Mouse (Mus musculus) heart, postnatal 0 days (tissue): ENCODE results near the gene Dctpp1. TPM values are rescaled to one million over a fixed set of nuclear protein-coding genes. Genes with fewer than 3 reads are reported as not detected.
A peak's percentile ranks its signal among the peaks of the same experiment; 100 is the strongest.

Source experiments
- ATAC-seq: fragments of 200-750 bp; cut with Nextera tagmentation; 2 replicates; pipeline ENCODE4 v1.8.0; 2017; ENCODE audit warnings: low read depth, moderate number of reproducible peaks, moderate library complexity; ENCODE audit not compliant: insufficient read depth
- DNase-seq: peaks from one replicate; pipeline ENCODE4 v3.0.0-alpha.2; 2016; ENCODE audit warnings: low spot score
- H3K27ac ChIP-seq: fragments of 300-500 bp; sonication (generic); 2 replicates; pipeline ENCODE4 v1.5.1; 2014; ENCODE audit warnings: low read depth, mild to moderate bottlenecking
- H3K27me3 ChIP-seq: fragments of 300-500 bp; sonication (generic); 2 replicates; pipeline ENCODE4 v1.6.1; 2014; ENCODE audit warnings: low read length, mixed read lengths; ENCODE audit not compliant: control insufficient read depth, insufficient read depth
- H3K36me3 ChIP-seq: fragments of 300-500 bp; sonication (generic); replicated peaks from 2 replicates; pipeline ENCODE4 v1.6.1; 2014; ENCODE audit warnings: low read length, mixed read lengths; ENCODE audit not compliant: control insufficient read depth, insufficient read depth
- H3K4me1 ChIP-seq: fragments of 300-500 bp; sonication (generic); 2 replicates; pipeline ENCODE4 v1.6.1; 2014; ENCODE audit warnings: antibody characterized with exemption; ENCODE audit not compliant: control insufficient read depth, insufficient read depth
- H3K4me2 ChIP-seq: fragments of 300-500 bp; sonication (generic); 2 replicates; pipeline ENCODE4 v1.6.1; 2014; ENCODE audit warnings: low read depth, mild to moderate bottlenecking, low read length, moderate library complexity
- H3K4me3 ChIP-seq: fragments of 300-500 bp; sonication (generic); 2 replicates; pipeline ENCODE4 v1.5.1; 2014; ENCODE audit warnings: low read depth, low read length
- H3K9ac ChIP-seq: fragments of 300-500 bp; sonication (generic); replicated peaks from 2 replicates; pipeline ENCODE4 v1.6.1; 2014; ENCODE audit warnings: low read depth, low read length, mixed read lengths
- H3K9me3 ChIP-seq: fragments of 300-500 bp; sonication (generic); replicated peaks from 2 replicates; pipeline ENCODE4 v1.6.1; 2016; ENCODE audit warnings: low read length; ENCODE audit not compliant: control insufficient read depth
- CTCF ChIP-seq: IDR thresholded peaks from 2 replicates; pipeline ENCODE4 v1.5.1; 2016; ENCODE audit warnings: antibody characterized with exemption, control low read depth, low read depth
- EP300 ChIP-seq: IDR thresholded peaks from 2 replicates; pipeline ENCODE4 v1.6.1; 2016; ENCODE audit warnings: antibody characterized with exemption, low read depth
- WGBS: fragments of 180-500 bp; shearing (Covaris S2); extraction: QIAGEN DNeasy Blood & Tissue Kit; methylation state at CpG from one replicate; pipeline ENCODE4 v1.1.7; 2014; 5-methylcytosine and 5-hydroxymethylcytosine counted together
- polyA plus RNA-seq: library from polyadenylated mRNA; unstranded; fragments of >200 nt; fragmentation: Nextera tagmentation; extraction: Ambion mirVana; gene quantifications from 2 replicates; pipeline ENCODE4 v1.2.1, GENCODE M21; 2015
- total RNA-seq: library from RNA; depleted of rRNA; stranded (reverse); fragments of >200 nt; gene quantifications from 2 replicates; pipeline ENCODE4 v1.2.3, GENCODE M21; 2014; ENCODE audit warnings: low replicate concordance

Gene Dctpp1
- total and polyA plus RNA-seq, 2 experiments from 2014 or later: 97.1 to 152 TPM

DNA sequence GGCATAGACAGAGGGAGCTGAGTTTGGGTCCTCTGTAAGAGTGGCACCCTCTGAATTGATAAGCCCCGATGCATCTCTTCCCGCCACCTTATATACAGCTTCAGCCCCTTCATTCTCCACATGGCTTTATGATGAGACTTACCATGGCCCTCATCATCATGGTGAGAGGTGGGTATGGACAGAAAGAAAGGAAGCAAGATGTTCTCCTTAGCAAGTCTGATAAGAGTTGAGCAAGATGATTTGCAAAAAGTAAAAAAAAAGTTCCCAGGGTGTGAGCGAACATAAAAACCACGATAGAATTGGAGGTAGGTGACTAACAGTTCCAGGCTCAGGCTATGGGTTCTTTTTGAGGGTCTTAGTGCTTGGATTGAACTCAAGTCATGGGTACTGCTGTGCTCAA lies 41.8 kb downstream of the Dctpp1 start:
- no peak overlapping the region for H3K4me2 ChIP-seq
- H3K36me3 ChIP-seq: no peaks in the 10 kb centered on the region
- ATAC-seq (no peak), DNase-seq (no peak)
- no peaks in the 10 kb centered on the region for H3K27me3 ChIP-seq
- TF ChIP-seq EP300 (no peak), CTCF (no peak)
- no peak overlapping the region for H3K9ac ChIP-seq
- 93% methylated on average over 4 of the region's 4 CpGs for WGBS
- peak overlapping the region; percentile 54; the same call in 1 of the 2 replicates for H3K27ac ChIP-seq
- H3K9me3 ChIP-seq: no peaks in the 10 kb centered on the region
- peaks cover 23% of the 10 kb centered on the region for H3K4me1 ChIP-seq
- H3K4me3 ChIP-seq: no peak overlapping the region

DNA sequence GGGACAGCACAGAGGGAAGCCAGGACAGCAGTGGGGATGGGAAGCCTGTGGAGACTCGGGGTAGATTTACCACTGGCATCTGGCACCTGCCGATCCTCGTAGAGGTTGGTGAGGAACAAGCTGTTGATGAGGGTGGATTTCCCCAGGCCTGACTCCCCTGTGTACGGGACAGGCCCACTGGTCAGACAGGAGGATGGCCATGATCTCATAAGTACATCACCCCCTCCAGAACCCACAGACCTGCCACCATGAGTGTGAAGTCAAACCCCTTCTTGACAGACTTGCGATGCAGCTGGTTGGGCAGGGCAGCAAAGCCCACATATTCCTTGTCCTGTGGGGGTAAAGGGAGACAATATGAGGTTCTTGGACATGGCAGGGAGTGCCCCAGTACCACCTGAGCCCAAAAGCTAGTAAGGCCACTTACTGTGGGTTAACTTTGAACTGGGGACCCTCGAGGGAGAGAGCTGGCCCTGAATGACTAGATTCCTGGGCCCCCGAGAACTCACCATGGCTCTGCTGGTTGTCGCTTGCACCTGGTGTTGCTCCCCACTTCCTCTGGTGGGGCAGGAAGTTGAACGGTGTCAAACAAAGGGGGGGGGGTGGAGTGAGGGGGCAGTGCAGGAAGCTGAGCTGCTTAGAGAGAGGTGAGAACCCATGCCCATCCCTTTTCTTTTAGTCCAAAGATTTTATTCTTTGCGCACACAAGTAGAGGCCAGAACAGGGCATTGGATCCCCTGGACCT lies 42.4 kb downstream of the Dctpp1 start:
- H3K4me3 ChIP-seq: peak overlapping the region; percentile 10; the same call in 1 of the 2 replicates
- ATAC-seq (no peak), DNase-seq (no peak)
- no peak for TF ChIP-seq EP300
- TF ChIP-seq CTCF: no peak
- H3K36me3 ChIP-seq: no peaks in the 10 kb centered on the region
- 49% methylated on average over 10 of the region's 10 CpGs for WGBS
- peaks cover 23% of the 10 kb centered on the region for H3K4me1 ChIP-seq
- H3K27ac ChIP-seq: peak overlapping the region; percentile 54
- no peaks in the 10 kb centered on the region for H3K27me3 ChIP-seq
- H3K9me3 ChIP-seq: no peaks in the 10 kb centered on the region
- H3K4me2 ChIP-seq: peak overlapping the region; percentile 5; the same call in 1 of the 2 replicates
- H3K9ac ChIP-seq: no peak overlapping the region; the same call in 1 of the 2 replicates

DNA sequence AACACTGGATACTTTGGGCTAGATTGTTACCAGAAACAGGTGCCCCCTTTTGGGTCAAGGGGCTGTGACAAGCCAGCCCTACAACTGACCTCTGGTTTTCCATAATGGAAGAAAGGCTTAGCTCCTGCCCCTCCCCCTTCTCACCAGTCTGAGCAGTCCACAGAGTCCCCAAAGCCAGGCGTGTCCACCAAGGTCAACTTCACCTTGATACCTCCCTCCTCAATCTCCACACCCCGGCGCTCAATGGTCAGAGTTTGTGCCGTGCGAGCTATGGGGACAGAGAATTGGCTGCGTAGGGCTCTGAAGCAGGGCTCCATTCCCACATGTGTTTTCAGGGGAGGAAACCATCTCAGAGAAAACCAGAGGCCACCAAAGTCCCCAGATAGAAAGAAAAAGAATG lies 43.0 kb downstream of the Dctpp1 start:
- WGBS: 35% methylated on average over 6 of the region's 6 CpGs
- H3K4me3 ChIP-seq: peak overlapping the region; percentile 10; the same call in 1 of the 2 replicates

GRCm38 (mm10) chr7:127216307-127216706 lies 44.2 kb downstream of the Dctpp1 start:
- Histone ChIP-seq H3K4me1 (peaks cover 23% of the 10 kb centered on the region), H3K9ac (no peak overlapping the region), H3K9me3 (no peaks in the 10 kb centered on the region), H3K4me2 (no peak overlapping the region; the same call in 1 of the 2 replicates), H3K27me3 (no peaks in the 10 kb centered on the region), H3K36me3 (no peaks in the 10 kb centered on the region), H3K27ac (no peak overlapping the region), H3K4me3 (no peak overlapping the region)
- WGBS: 86% methylated on average over 5 of the region's 5 CpGs
- TF ChIP-seq EP300: no peak
- TF ChIP-seq CTCF: no peak
- ATAC-seq: no peak
- DNase-seq: no peak

More for the DNA sequence above, 43.0 kb downstream of the Dctpp1 start:
- Histone ChIP-seq H3K36me3 (no peaks in the 10 kb centered on the region), H3K4me1 (peaks cover 23% of the 10 kb centered on the region), H3K27ac (peak overlapping the region; percentile 36), H3K9ac (no peak overlapping the region; the same call in 1 of the 2 replicates), H3K9me3 (no peaks in the 10 kb centered on the region), H3K27me3 (no peaks in the 10 kb centered on the region), H3K4me2 (peak overlapping the region; percentile 5; the same call in 1 of the 2 replicates)
- TF ChIP-seq EP300 (no peak), CTCF (no peak)
- ATAC-seq (peak; percentile 39; the same call in 1 of the 2 replicates), DNase-seq (no peak)

- 24% methylated on average over 33 of the region's 33 CpGs for WGBS
- no peak overlapping the region; the same call in 1 of the 2 replicates for H3K9ac ChIP-seq
- DNase-seq (peak; percentile 65), ATAC-seq (peak; percentile 66)
- H3K4me1 ChIP-seq: peaks cover 23% of the 10 kb centered on the region
- H3K9me3 ChIP-seq: no peaks in the 10 kb centered on the region
- H3K27me3 ChIP-seq: no peaks in the 10 kb centered on the region
- no peaks in the 10 kb centered on the region for H3K36me3 ChIP-seq
- peak; percentile 88 for TF ChIP-seq CTCF
- no peak for TF ChIP-seq EP300
- peak overlapping the region; percentile 4; the same call in 1 of the 2 replicates for H3K27ac ChIP-seq
- H3K4me3 ChIP-seq: peak overlapping the region; percentile 44
- peak overlapping the region; percentile 61 for H3K4me2 ChIP-seq
These were observed 45.3 kb downstream of the Dctpp1 start for GRCm38 (mm10) chr7:127214981-127215871.
